Mouse (Mus musculus) lung, postnatal 14 days (tissue): ENCODE results near the gene Hoxa13.

Experiments used
- DNase-seq: peaks from one replicate; pipeline ENCODE4 v3.0.0; 2021

Gene Hoxa13

GRCm38 (mm10) chr6:52221337-52221992, 39.2 kb downstream of the Hoxa13 start, which contains the start of gene Hoxa7:
TSS of gene Hoxa7 (minus strand) at chr6:52221854.
- peak; percentile 87 for DNase-seq

GRCm38 (mm10) chr6:52220865-52221310, 39.8 kb downstream of the Hoxa13 start:
- no peak for DNase-seq

GRCm38 (mm10) chr6:52220003-52220864, 40.4 kb downstream of the Hoxa13 start:
- no peak for DNase-seq

GRCm38 (mm10) chr6:52219234-52219942, 41.3 kb downstream of the Hoxa13 start:
- no peak for DNase-seq

GRCm38 (mm10) chr6:52218643-52219215, 42.0 kb downstream of the Hoxa13 start:
- DNase-seq = no peak

GRCm38 (mm10) chr6:52217895-52218642, 42.6 kb downstream of the Hoxa13 start:
- no peak for DNase-seq

GRCm38 (mm10) chr6:52217459-52217768, 43.3 kb downstream of the Hoxa13 start:
- DNase-seq = peak; percentile 57

- no peak for DNase-seq
These were observed 43.8 kb downstream of the Hoxa13 start for GRCm38 (mm10) chr6:52216691-52217458.

GRCm38 (mm10) chr6:52215771-52216535, 44.7 kb downstream of the Hoxa13 start:
- no peak for DNase-seq

- DNase-seq = no peak
These were observed 45.6 kb downstream of the Hoxa13 start for GRCm38 (mm10) chr6:52215070-52215469.

- DNase-seq = no peak
These were observed 46.4 kb downstream of the Hoxa13 start for GRCm38 (mm10) chr6:52214271-52214670.

GRCm38 (mm10) chr6:52213119-52213986, 47.3 kb downstream of the Hoxa13 start, which contains the start of the genes Hoxa3 and Gm28308:
TSS of gene Hoxa3 (minus strand) at chr6:52213336.
TSS of gene Gm28308 (minus strand) at chr6:52213339.
- peak; percentile 48 for DNase-seq

- no peak for DNase-seq
These were observed 48.0 kb downstream of the Hoxa13 start for GRCm38 (mm10) chr6:52212556-52213118.

GRCm38 (mm10) chr6:52211961-52212360, 48.7 kb downstream of the Hoxa13 start:
- no peak for DNase-seq

GRCm38 (mm10) chr6:52211170-52211935, 49.3 kb downstream of the Hoxa13 start:
- peak; percentile 80 for DNase-seq

GRCm38 (mm10) chr6:52209685-52210046, 51.0 kb downstream of the Hoxa13 start:
- no peak for DNase-seq

- DNase-seq = no peak
These were observed 51.6 kb downstream of the Hoxa13 start for GRCm38 (mm10) chr6:52208868-52209684.
